Mouse (Mus musculus) large intestine, adult 2 months (tissue): ENCODE measurements around the gene Trmt1l. TPM values are rescaled to one million over a fixed set of nuclear protein-coding genes. Genes with fewer than 3 reads are reported as not detected.
"Not testable (repeated sequence)": the region's sequence is repeated elsewhere in the genome, so short reads cannot be mapped to it uniquely, and the experiment has no call there.

Source experiments
- DNase-seq: peaks from one replicate; pipeline ENCODE4 v3.0.0-alpha.2; 2012; ENCODE audit warnings: low read depth, low spot score
- WGBS: fragments of 180-500 bp; shearing (Covaris S2); methylation state at CpG from one replicate; pipeline ENCODE4 v1.1.7; 2018; 5-methylcytosine and 5-hydroxymethylcytosine counted together
- polyA plus RNA-seq: library from polyadenylated mRNA; depleted of rRNA; stranded (reverse); fragments of >200 nt; gene quantifications from 2 replicates; pipeline ENCODE4 v1.2.3, GENCODE M21; 2012; rRNA removed

Trmt1l gene
- polyA plus RNA-seq: 12.2 and 18.9 TPM in 2 replicates

GRCm38 (mm10) chr1:151428263-151429221 lies at the start of gene Trmt1l, which contains the start of gene Swt1:
Gene Trmt1l, plus strand, starts transcription at chr1:151428542.
Gene Swt1, minus strand, starts transcription at chr1:151428455.
- peak; percentile 99 for DNase-seq
- under 1% methylated on average over 74 of the region's 74 CpGs for WGBS

- no peak for DNase-seq
- WGBS: 97% methylated on average over 1 of the region's 1 CpGs
These were observed 38.3 kb upstream of the Trmt1l start for GRCm38 (mm10) chr1:151390029-151390428.

- DNase-seq: no peak
- WGBS: 88% methylated on average over 3 of the region's 3 CpGs
These were observed 18.5 kb upstream of the Trmt1l start for GRCm38 (mm10) chr1:151409827-151410226.

GRCm38 (mm10) chr1:151422178-151422577 lies 6.2 kb upstream of the Trmt1l start:
- no peak for DNase-seq
- 47% methylated on average over 3 of the region's 3 CpGs for WGBS

GRCm38 (mm10) chr1:151426947-151427600 lies 1.3 kb upstream of the Trmt1l start:
- 12% methylated on average over 7 of the region's 7 CpGs for WGBS
- no peak for DNase-seq

- under 1% methylated on average over 26 of the region's 26 CpGs for WGBS
- no peak for DNase-seq
These were observed 467 bp upstream of the Trmt1l start for GRCm38 (mm10) chr1:151427888-151428262.

- DNase-seq: peak; percentile 36
- WGBS: 8% methylated on average over 9 of the region's 9 CpGs
These were observed 974 bp downstream of the Trmt1l start for GRCm38 (mm10) chr1:151429316-151429715.

GRCm38 (mm10) chr1:151435431-151435830 lies 7.1 kb downstream of the Trmt1l start:
- no peak for DNase-seq
- 88% methylated on average over 6 of the region's 6 CpGs for WGBS

- WGBS: 95% methylated on average over 10 of the region's 10 CpGs
- DNase-seq: no peak
These were observed 21.5 kb downstream of the Trmt1l start for GRCm38 (mm10) chr1:151449866-151450265.

GRCm38 (mm10) chr1:151450851-151451250 lies 22.5 kb downstream of the Trmt1l start:
- 75% methylated on average over 2 of the region's 2 CpGs for WGBS
- DNase-seq: no peak

GRCm38 (mm10) chr1:151451946-151452345 lies 23.6 kb downstream of the Trmt1l start:
- WGBS: 96% methylated on average over 11 of the region's 11 CpGs
- no peak for DNase-seq

GRCm38 (mm10) chr1:151457087-151457486 lies 28.7 kb downstream of the Trmt1l start:
- DNase-seq: no peak
- WGBS: 69% methylated on average over 5 of the region's 5 CpGs

GRCm38 (mm10) chr1:151461265-151461664 lies 32.9 kb downstream of the Trmt1l start:
- no peak for DNase-seq
- 88% methylated on average over 9 of the region's 9 CpGs for WGBS

GRCm38 (mm10) chr1:151464914-151465313 lies 36.6 kb downstream of the Trmt1l start:
- DNase-seq: no peak

GRCm38 (mm10) chr1:151466571-151466970 lies 38.2 kb downstream of the Trmt1l start:
- WGBS: 68% methylated on average over 4 of the region's 4 CpGs
- no peak for DNase-seq

More at GRCm38 (mm10) chr1:151464914-151465313, 36.6 kb downstream of the Trmt1l start:
- 60% methylated on average over 4 of the region's 4 CpGs for WGBS

GRCm38 (mm10) chr1:151471429-151471828 lies 43.1 kb downstream of the Trmt1l start:
- WGBS: 84% methylated on average over 7 of the region's 7 CpGs
- DNase-seq: no peak

GRCm38 (mm10) chr1:151472386-151472785 lies 44.0 kb downstream of the Trmt1l start:
- 94% methylated on average over 8 of the region's 8 CpGs for WGBS

GRCm38 (mm10) chr1:151482497-151482896 lies 54.2 kb downstream of the Trmt1l start:
- 85% methylated on average over 1 of the region's 1 CpGs for WGBS
- no peak for DNase-seq

More at GRCm38 (mm10) chr1:151472386-151472785, 44.0 kb downstream of the Trmt1l start:
- DNase-seq: not testable (repeated sequence)

- DNase-seq: no peak
- 39% methylated on average over 1 of the region's 1 CpGs for WGBS
These were observed 55.2 kb downstream of the Trmt1l start for GRCm38 (mm10) chr1:151483568-151483967.

- no peak for DNase-seq
- 92% methylated on average over 5 of the region's 5 CpGs for WGBS
These were observed 56.4 kb downstream of the Trmt1l start for GRCm38 (mm10) chr1:151484754-151485153.
